Mouse (Mus musculus) neural tube, embryonic 12.5 days (tissue): ENCODE measurements around the gene Slc19a3. TPM values are rescaled to one million over a fixed set of nuclear protein-coding genes. Genes with fewer than 3 reads are reported as not detected.
A peak's percentile ranks its signal among the peaks of the same experiment; 100 is the strongest.

Source experiments
- ATAC-seq: fragments of 200-750 bp; cut with Nextera tagmentation; 2 replicates; pipeline ENCODE4 v1.8.0; 2017; ENCODE audit warnings: low read depth, mild to moderate bottlenecking, moderate TSS enrichment, moderate library complexity; ENCODE audit not compliant: low FRiP score
- H3K27ac ChIP-seq: fragments of 300-500 bp; sonication (generic); 2 replicates; pipeline ENCODE4 v1.5.1; 2016
- H3K27me3 ChIP-seq: fragments of 300-500 bp; sonication (generic); replicated peaks from 2 replicates; pipeline ENCODE4 v1.6.1; 2016; ENCODE audit warnings: mild to moderate bottlenecking
- H3K36me3 ChIP-seq: fragments of 300-500 bp; sonication (generic); 2 replicates; pipeline ENCODE4 v1.6.1; 2016; ENCODE audit warnings: mild to moderate bottlenecking
- H3K4me1 ChIP-seq: fragments of 300-500 bp; sonication (generic); 2 replicates; pipeline ENCODE4 v1.6.1; 2016
- H3K4me2 ChIP-seq: fragments of 300-500 bp; sonication (generic); replicated peaks from 2 replicates; pipeline ENCODE4 v1.6.1; 2016; ENCODE audit warnings: mild to moderate bottlenecking
- H3K4me3 ChIP-seq: fragments of 300-500 bp; sonication (generic); 2 replicates; pipeline ENCODE4 v1.5.1; 2016
- H3K9ac ChIP-seq: fragments of 300-500 bp; sonication (generic); 2 replicates; pipeline ENCODE4 v1.6.1; 2016; ENCODE audit warnings: mild to moderate bottlenecking
- H3K9me3 ChIP-seq: fragments of 300-500 bp; sonication (generic); 2 replicates; pipeline ENCODE4 v1.6.1; 2016; ENCODE audit warnings: mild to moderate bottlenecking
- WGBS: fragments of 180-500 bp; shearing (Covaris S2); methylation state at CpG from one replicate; pipeline ENCODE4 v1.1.7; 2016; 5-methylcytosine and 5-hydroxymethylcytosine counted together
- polyA plus RNA-seq: library from polyadenylated mRNA; unstranded; fragments of >200 nt; fragmentation: Nextera tagmentation; extraction: Ambion mirVana; gene quantifications from 2 replicates; pipeline ENCODE4 v1.2.1, GENCODE M21; 2016

The Slc19a3 gene
- polyA plus RNA-seq, result 0.28 and 0.82 TPM in 2 replicates

- Histone ChIP-seq H3K4me2 (peak within 1 kb of the TSS; percentile 67), H3K27ac (no peak within 1 kb of the TSS), H3K9me3 (no peaks in the 10 kb centered on the region), H3K36me3 (no peaks in the 10 kb centered on the region), H3K9ac (peak within 1 kb of the TSS; percentile 33; the same call in 1 of the 2 replicates), H3K27me3 (no peaks in the 10 kb centered on the region), H3K4me1 (peaks cover 2% of the 10 kb centered on the region; the same call in 1 of the 2 replicates), H3K4me3 (peak within 1 kb of the TSS; percentile 44)
- under 1% methylated on average over 25 of the region's 25 CpGs for WGBS
- ATAC-seq, result peak; percentile 88
These were observed at the start of gene Slc19a3 for GRCm38 (mm10) chr1:83038109-83038672. TSS of gene Slc19a3 (minus strand) at chr1:83038448.

- Histone ChIP-seq H3K4me2 (no peak overlapping the region), H3K27ac (no peak overlapping the region), H3K9me3 (no peaks in the 10 kb centered on the region), H3K36me3 (no peaks in the 10 kb centered on the region), H3K4me3 (no peak overlapping the region), H3K9ac (no peak overlapping the region), H3K4me1 (no peaks in the 10 kb centered on the region), H3K27me3 (no peaks in the 10 kb centered on the region)
- 91% methylated on average over 2 of the region's 2 CpGs for WGBS
- ATAC-seq, result no peak
These were observed 46.5 kb upstream of the Slc19a3 start for GRCm38 (mm10) chr1:83084790-83085189.

- H3K4me3 ChIP-seq, result no peak overlapping the region
- no peaks in the 10 kb centered on the region for H3K4me1 ChIP-seq
- H3K27me3 ChIP-seq, result no peaks in the 10 kb centered on the region
- no peaks in the 10 kb centered on the region for H3K9me3 ChIP-seq
- no peak for ATAC-seq
- H3K4me2 ChIP-seq, result no peak overlapping the region
- H3K27ac ChIP-seq, result no peak overlapping the region
- no peaks in the 10 kb centered on the region for H3K36me3 ChIP-seq
- WGBS, result 82% methylated on average over 6 of the region's 6 CpGs
- no peak overlapping the region for H3K9ac ChIP-seq
These were observed 38.8 kb upstream of the Slc19a3 start for GRCm38 (mm10) chr1:83077016-83077415.

GRCm38 (mm10) chr1:83076190-83076917 lies 38.1 kb upstream of the Slc19a3 start:
- no peak overlapping the region for H3K9ac ChIP-seq
- H3K4me1 ChIP-seq, result no peaks in the 10 kb centered on the region
- no peaks in the 10 kb centered on the region for H3K27me3 ChIP-seq
- WGBS, result 48% methylated on average over 11 of the region's 11 CpGs
- no peak overlapping the region for H3K27ac ChIP-seq
- H3K4me3 ChIP-seq, result no peak overlapping the region
- H3K9me3 ChIP-seq, result no peaks in the 10 kb centered on the region
- H3K36me3 ChIP-seq, result no peaks in the 10 kb centered on the region
- peak overlapping the region; percentile 30 for H3K4me2 ChIP-seq
- peak; percentile 81; the same call in 1 of the 2 replicates for ATAC-seq

- WGBS, result 41% methylated on average over 15 of the region's 15 CpGs
- no peaks in the 10 kb centered on the region for H3K27me3 ChIP-seq
- H3K4me3 ChIP-seq, result no peak overlapping the region
- H3K4me1 ChIP-seq, result no peaks in the 10 kb centered on the region
- no peaks in the 10 kb centered on the region for H3K36me3 ChIP-seq
- H3K9ac ChIP-seq, result no peak overlapping the region
- H3K9me3 ChIP-seq, result no peaks in the 10 kb centered on the region
- H3K4me2 ChIP-seq, result peak overlapping the region; percentile 30
- no peak overlapping the region for H3K27ac ChIP-seq
- ATAC-seq, result peak; percentile 17; the same call in 1 of the 2 replicates
These were observed 37.4 kb upstream of the Slc19a3 start for GRCm38 (mm10) chr1:83075526-83076189.

- H3K27me3 ChIP-seq, result no peaks in the 10 kb centered on the region
- H3K27ac ChIP-seq, result no peak overlapping the region
- no peak overlapping the region for H3K9ac ChIP-seq
- H3K36me3 ChIP-seq, result no peaks in the 10 kb centered on the region
- no peak overlapping the region for H3K4me3 ChIP-seq
- H3K4me2 ChIP-seq, result no peak overlapping the region
- no peaks in the 10 kb centered on the region for H3K4me1 ChIP-seq
- ATAC-seq, result no peak
- no peaks in the 10 kb centered on the region for H3K9me3 ChIP-seq
- 91% methylated on average over 10 of the region's 10 CpGs for WGBS
These were observed 29.0 kb upstream of the Slc19a3 start for GRCm38 (mm10) chr1:83067205-83067604.

- H3K9me3 ChIP-seq, result no peaks in the 10 kb centered on the region
- no peak for ATAC-seq
- H3K4me1 ChIP-seq, result no peaks in the 10 kb centered on the region
- no peaks in the 10 kb centered on the region for H3K36me3 ChIP-seq
- H3K4me3 ChIP-seq, result no peak overlapping the region
- no peak overlapping the region for H3K9ac ChIP-seq
- no peak overlapping the region for H3K4me2 ChIP-seq
- 90% methylated on average over 4 of the region's 4 CpGs for WGBS
- H3K27ac ChIP-seq, result no peak overlapping the region
- H3K27me3 ChIP-seq, result no peaks in the 10 kb centered on the region
These were observed 28.3 kb upstream of the Slc19a3 start for GRCm38 (mm10) chr1:83066577-83066976.

GRCm38 (mm10) chr1:83064851-83065250 lies 26.6 kb upstream of the Slc19a3 start:
- Histone ChIP-seq H3K27ac (no peak overlapping the region), H3K27me3 (no peaks in the 10 kb centered on the region), H3K9me3 (no peaks in the 10 kb centered on the region), H3K36me3 (no peaks in the 10 kb centered on the region), H3K4me2 (no peak overlapping the region), H3K4me1 (no peaks in the 10 kb centered on the region), H3K9ac (no peak overlapping the region), H3K4me3 (no peak overlapping the region)
- ATAC-seq, result no peak
- 29% methylated on average over 3 of the region's 3 CpGs for WGBS

- Histone ChIP-seq H3K27me3 (no peaks in the 10 kb centered on the region), H3K36me3 (no peaks in the 10 kb centered on the region), H3K27ac (no peak within 1 kb of the TSS), H3K9ac (no peak within 1 kb of the TSS), H3K4me2 (no peak within 1 kb of the TSS), H3K4me3 (no peak within 1 kb of the TSS), H3K9me3 (no peaks in the 10 kb centered on the region), H3K4me1 (no peaks in the 10 kb centered on the region)
- WGBS, result 91% methylated on average over 4 of the region's 4 CpGs
- ATAC-seq, result no peak
These were observed 22.4 kb upstream of the Slc19a3 start, which contains the start of gene Krtap28-13 for GRCm38 (mm10) chr1:83060643-83061042. TSS of gene Krtap28-13 (plus strand) at chr1:83060930.

- H3K27ac ChIP-seq, result no peak within 1 kb of the TSS
- ATAC-seq, result no peak
- H3K4me3 ChIP-seq, result no peak within 1 kb of the TSS
- H3K9me3 ChIP-seq, result no peaks in the 10 kb centered on the region
- H3K4me1 ChIP-seq, result no peaks in the 10 kb centered on the region
- H3K4me2 ChIP-seq, result no peak within 1 kb of the TSS
- H3K9ac ChIP-seq, result no peak within 1 kb of the TSS
- no peaks in the 10 kb centered on the region for H3K27me3 ChIP-seq
- WGBS, result 90% methylated on average over 9 of the region's 9 CpGs
- no peaks in the 10 kb centered on the region for H3K36me3 ChIP-seq
These were observed 21.0 kb upstream of the Slc19a3 start, which contains the start of gene A030005K14Rik for GRCm38 (mm10) chr1:83059278-83059677. TSS of gene A030005K14Rik (minus strand) at chr1:83059378.

- no peak overlapping the region for H3K9ac ChIP-seq
- no peaks in the 10 kb centered on the region for H3K36me3 ChIP-seq
- no peaks in the 10 kb centered on the region for H3K27me3 ChIP-seq
- no peaks in the 10 kb centered on the region for H3K9me3 ChIP-seq
- H3K27ac ChIP-seq, result no peak overlapping the region
- 69% methylated on average over 1 of the region's 1 CpGs for WGBS
- H3K4me1 ChIP-seq, result no peaks in the 10 kb centered on the region
- no peak overlapping the region for H3K4me3 ChIP-seq
- H3K4me2 ChIP-seq, result no peak overlapping the region
- no peak for ATAC-seq
These were observed 20.2 kb upstream of the Slc19a3 start for GRCm38 (mm10) chr1:83058481-83058880.

- no peak for ATAC-seq
- Histone ChIP-seq H3K36me3 (no peaks in the 10 kb centered on the region), H3K27ac (no peak within 1 kb of the TSS), H3K9me3 (no peaks in the 10 kb centered on the region), H3K9ac (no peak within 1 kb of the TSS), H3K27me3 (no peaks in the 10 kb centered on the region), H3K4me3 (no peak within 1 kb of the TSS), H3K4me2 (no peak within 1 kb of the TSS), H3K4me1 (no peaks in the 10 kb centered on the region)
- WGBS, result 88% methylated on average over 5 of the region's 5 CpGs
These were observed 6.7 kb upstream of the Slc19a3 start, which contains the start of gene Gm47969 for GRCm38 (mm10) chr1:83044882-83045427. TSS of gene Gm47969 (plus strand) at chr1:83044932.
